Mouse (Mus musculus): ENCODE results near the gene Inpp5f. TPM values are rescaled to one million over a fixed set of nuclear protein-coding genes. Genes with fewer than 3 reads are reported as not detected.
"Not testable (repeated sequence)": the region's sequence is repeated elsewhere in the genome, so short reads cannot be mapped to it uniquely, and the experiment has no call there.

Inpp5f gene
- total RNA-seq, 2 experiments from 2014 or later, result 2.8 to 3.1 TPM

DNA sequence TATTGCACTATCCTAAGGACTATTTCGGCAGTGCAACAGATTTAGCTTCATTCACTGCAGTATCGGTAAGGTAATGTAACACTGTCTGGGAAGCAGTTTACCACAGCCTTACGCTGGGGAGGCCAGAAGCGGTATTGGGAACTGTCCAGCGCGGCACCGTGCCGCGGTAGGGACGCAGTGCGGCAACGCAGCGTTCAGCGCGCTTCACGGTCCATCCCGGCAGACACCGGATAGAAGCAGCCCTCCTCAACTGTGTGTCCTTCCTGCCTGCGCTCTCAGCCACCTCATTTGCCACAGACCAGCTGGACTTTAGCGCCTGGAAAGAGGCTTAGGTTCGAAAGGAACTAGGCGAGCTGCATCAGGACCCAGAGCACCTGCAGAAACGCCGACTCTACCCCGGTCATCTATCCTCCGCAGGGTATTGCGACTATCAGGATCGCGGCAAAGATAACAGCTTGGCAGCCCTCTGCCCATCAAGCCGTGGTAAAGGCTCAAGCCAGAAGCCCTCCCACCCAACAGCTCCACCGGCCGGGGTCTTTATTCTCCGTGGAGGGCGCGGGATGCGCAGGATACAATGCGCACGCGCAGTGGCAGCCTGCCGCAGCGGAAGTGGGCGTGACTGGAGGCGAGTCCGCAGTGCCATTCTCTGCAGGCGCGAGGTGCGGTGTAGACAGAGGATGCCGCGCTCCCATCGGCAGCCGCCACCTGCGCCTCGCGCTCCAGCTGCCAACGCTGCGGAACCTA, 76.9 kb downstream of the Inpp5f start:
- intact Hi-C loops (cut with DNase I), result loop anchor here (2.0 kb wide), 1 partner anchor 121 kb away; no protein-coding TSS in a partner anchor
- peak; percentile 70 for DNase-seq
- no peak for TF ChIP-seq CTCF (IDR thresholded peaks at IDR 0.05)
- peak overlapping the region; percentile 73 for H3K4me3 ChIP-seq
- no peak overlapping the region for H3K27ac ChIP-seq

DNA sequence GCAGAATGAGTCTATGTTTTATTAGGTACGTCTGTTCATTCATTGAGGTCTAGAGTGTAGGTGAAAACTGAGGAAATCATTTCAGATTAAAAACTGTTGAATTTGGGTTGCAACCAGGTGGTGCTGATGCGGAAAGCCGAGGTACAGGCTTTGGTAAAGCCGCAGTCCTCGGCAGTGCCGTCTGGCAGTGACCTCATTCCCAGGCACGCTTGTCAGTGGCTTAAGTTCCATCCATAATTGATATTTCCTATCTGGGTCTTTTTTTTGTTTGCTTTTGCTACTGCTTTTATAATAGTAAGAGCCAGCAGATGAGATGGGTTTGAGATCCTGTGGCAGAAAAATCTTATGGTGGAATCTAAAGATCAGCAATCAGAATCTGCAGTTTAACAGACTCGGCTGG, 78.2 kb downstream of the Inpp5f start:
- TF ChIP-seq CTCF (IDR thresholded peaks at IDR 0.05), result no peak
- no peak overlapping the region for H3K4me3 ChIP-seq
- intact Hi-C loops (cut with DNase I), result loop anchor here (2.0 kb wide), 1 partner anchor 123 kb away; no protein-coding TSS in a partner anchor
- no peak overlapping the region for H3K27ac ChIP-seq
- DNase-seq, result no peak

DNA sequence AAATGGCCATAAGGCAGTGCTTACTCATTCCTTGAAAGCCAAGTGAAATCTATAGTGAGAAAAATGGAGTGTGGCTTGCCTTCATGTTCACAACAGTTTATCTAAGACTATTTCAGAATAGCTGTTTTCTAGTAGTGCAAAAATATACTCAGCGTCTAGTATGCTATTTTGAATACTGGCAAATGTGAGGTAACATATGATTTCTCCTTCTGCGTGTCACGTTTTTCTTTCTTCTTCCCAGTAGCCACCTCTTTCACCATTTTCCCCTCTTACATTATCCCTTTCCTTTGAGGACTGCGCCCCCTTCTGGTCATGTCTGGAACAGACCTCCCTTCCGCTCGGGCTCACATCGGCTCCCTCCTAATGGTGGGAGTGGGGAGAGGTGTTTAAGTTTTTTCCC, 78.9 kb downstream of the Inpp5f start:
- TF ChIP-seq CTCF (IDR thresholded peaks at IDR 0.05), result no peak; the same call in 1 of the 2 replicates
- intact Hi-C loops (cut with DNase I), result loop anchor here (1.0 to 5.0 kb wide), 2 partner anchors 216 to 333 kb away; no protein-coding TSS in a partner anchor
- no peak overlapping the region for H3K4me3 ChIP-seq

DNA sequence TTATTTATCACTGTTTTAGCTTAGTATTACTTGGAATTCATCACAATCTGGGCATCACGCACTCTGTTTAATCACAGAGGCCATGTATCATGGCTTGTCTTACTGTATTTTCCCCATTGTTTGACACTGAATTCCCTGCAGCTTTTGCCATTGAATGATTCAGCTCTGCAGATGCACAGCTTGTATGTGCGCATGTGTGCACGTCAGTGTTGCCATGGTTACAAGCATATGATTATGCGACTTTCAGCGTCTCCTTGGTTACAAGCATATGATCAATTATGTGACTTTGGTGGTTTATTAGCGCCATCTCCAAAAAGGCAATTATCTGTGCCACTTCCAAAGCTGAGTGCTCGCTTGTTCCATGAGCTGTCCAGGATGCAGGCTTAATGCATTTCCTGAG, 79.7 kb downstream of the Inpp5f start:
- intact Hi-C loops (cut with DNase I), result loop anchor here (1.0 to 5.0 kb wide), 2 partner anchors 216 to 333 kb away; no protein-coding TSS in a partner anchor
- DNase-seq, result no peak

More for the DNA sequence above, 78.9 kb downstream of the Inpp5f start:
- H3K27ac ChIP-seq, result no peak overlapping the region
- peak; percentile 84 for DNase-seq

DNA sequence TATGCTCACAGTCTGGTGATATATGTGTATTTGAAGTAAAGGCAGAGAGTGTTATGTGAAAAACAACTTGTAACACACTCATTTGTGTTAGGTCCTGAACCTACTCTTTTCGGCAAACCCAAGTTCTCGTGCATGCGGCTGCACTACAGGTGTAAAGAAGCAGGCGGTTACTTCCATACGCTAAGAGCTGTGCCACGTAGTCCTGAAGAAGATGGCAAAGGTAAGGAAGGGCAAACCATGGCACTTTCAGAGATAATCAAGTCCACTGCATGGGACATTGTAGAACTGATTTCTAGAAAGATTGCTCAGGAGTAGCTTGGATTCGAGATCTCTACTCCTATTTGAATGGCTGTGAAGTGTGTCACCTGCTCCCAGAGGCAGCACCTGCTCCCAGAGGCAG, 81.0 kb downstream of the Inpp5f start:
- TF ChIP-seq CTCF (IDR thresholded peaks at IDR 0.05), result no peak
- Histone ChIP-seq H3K27ac (no peak overlapping the region), H3K4me3 (no peak overlapping the region)
- intact Hi-C loops (cut with DNase I), result loop anchor here (5.0 kb wide), 1 partner anchor 335 kb away; no protein-coding TSS in a partner anchor
- DNase-seq, result no peak

More for the DNA sequence above, 79.7 kb downstream of the Inpp5f start:
- Histone ChIP-seq H3K4me3 (no peak overlapping the region), H3K27ac (no peak overlapping the region)
- TF ChIP-seq CTCF (IDR thresholded peaks at IDR 0.05), result no peak

DNA sequence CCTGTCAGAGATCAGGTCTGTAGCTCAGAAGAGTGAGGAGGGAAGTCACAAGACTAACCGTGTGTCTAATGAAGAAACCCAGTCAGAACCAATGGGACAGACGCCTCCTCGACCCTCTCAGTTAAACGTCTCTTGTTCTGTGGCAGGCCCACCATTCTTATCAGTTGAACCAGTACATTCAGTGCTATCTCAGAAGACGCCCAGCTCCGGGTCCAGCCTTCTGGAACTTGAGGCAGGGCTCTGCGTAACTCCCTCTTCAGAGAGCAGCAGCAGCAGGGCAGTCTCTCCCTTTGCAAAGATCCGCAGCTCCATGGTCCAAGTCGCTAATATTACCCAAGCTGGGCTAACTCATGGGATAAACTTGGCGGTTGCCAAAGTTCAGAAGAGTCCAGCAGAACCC, 83.7 kb downstream of the Inpp5f start:
- no peak for TF ChIP-seq CTCF (IDR thresholded peaks at IDR 0.05)
- intact Hi-C loops (cut with DNase I), result loop anchor here (5.0 kb wide), 1 partner anchor 338 kb away; no protein-coding TSS in a partner anchor
- H3K27ac ChIP-seq, result no peak overlapping the region
- H3K4me3 ChIP-seq, result no peak overlapping the region
- DNase-seq, result no peak

DNA sequence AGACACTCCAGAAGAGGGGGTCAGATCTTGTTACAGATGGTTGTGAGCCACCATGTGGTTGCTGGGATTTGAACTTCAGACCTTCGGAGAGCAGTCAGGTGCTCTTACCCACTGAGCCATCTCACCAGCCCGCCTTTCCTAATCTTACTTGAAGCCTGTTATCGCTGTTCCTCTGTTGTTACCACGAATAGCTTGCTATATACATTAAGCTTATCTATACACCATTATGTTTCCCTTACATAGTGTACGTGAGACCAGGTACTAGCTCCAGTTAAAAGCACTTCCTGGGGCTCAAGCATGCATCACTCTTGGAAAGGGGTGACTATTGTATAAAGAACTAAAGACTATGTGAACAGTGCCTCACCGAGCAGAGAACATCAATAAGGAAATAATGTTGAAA, 88.8 kb downstream of the Inpp5f start:
- H3K27ac ChIP-seq; intact Hi-C loops (cut with DNase I); H3K4me3 ChIP-seq; DNase-seq: not testable (repeated sequence)

DNA sequence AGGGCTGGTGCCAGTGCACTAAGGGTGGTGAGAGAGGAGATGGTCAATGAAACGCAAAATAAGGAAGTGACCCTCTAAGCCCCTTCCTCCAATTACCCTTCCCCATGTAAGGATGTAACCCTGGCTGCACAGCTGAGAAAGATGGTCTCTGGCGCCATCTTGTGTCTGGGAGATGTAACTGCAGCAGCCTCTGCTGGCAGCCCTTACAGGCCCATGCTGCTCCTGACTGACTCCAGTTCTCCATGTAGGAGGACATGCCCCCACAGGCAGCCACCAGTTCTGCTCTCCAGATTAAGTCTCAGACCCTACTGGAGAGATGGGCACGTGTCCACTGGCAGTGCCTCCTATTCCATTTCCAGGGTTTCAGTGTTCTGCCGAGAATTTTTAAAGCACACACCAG, 94.6 kb downstream of the Inpp5f start:
- Histone ChIP-seq H3K4me3 (no peak overlapping the region), H3K27ac (no peak overlapping the region)
- DNase-seq, result peak; percentile 67
- no peak; the same call in none of the 2 replicates for TF ChIP-seq CTCF (IDR thresholded peaks at IDR 0.05)
- intact Hi-C loops (cut with DNase I), result loop anchor here (5.0 kb wide), 1 partner anchor 458 kb away; the partner anchor contains the start of gene Tgfb1i1

DNA sequence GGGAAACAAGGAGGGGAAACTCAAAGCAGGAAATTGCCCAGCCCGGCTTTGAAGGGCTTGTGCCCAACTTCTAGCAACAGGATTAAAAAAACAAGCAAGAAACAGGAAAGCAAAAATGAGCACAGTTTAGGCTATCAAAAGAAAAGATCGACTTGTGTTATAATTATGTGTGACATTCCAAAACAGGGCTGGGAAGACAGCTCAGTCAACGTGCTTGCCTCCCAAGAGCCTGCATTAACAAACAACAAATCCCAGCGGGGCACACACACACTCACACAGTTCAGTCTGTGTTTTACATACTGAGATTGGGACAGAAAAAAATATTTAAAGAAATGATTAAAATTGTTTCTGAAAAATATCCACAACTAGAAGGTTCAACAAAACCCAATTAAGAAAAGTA, 106.9 kb downstream of the Inpp5f start:
- no peak for TF ChIP-seq CTCF (IDR thresholded peaks at IDR 0.05)
- Histone ChIP-seq H3K27ac (no peak overlapping the region), H3K4me3 (no peak overlapping the region)
- no peak for DNase-seq
- intact Hi-C loops (cut with DNase I), result no loop called here

DNA sequence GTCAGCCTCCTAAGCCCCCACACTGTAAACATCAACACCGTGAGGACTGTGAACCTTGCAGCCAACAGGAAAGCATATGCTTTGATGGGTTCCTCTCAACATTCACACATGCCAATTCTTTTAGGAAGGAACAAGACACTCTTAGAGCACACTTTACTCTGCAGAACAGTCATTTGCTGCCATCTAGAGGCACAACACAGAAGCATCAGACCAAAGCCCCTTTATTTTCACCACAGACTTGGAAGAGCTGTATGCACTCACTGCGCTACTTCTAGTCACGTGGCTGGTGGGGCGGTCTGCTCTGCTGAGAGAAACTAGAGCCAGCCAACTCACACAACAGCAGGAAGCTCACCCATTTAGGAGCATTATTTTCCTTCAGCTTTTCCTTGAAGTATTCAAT, 113.6 kb downstream of the Inpp5f start:
- peak overlapping the region; percentile 19; the same call in 1 of the 2 replicates for H3K4me3 ChIP-seq
- DNase-seq, result peak; percentile 63
- H3K27ac ChIP-seq, result peak overlapping the region; percentile 54; the same call in 1 of the 2 replicates
- peak; percentile 80 for TF ChIP-seq CTCF (IDR thresholded peaks at IDR 0.05)
- intact Hi-C loops (cut with DNase I), result no loop called here

DNA sequence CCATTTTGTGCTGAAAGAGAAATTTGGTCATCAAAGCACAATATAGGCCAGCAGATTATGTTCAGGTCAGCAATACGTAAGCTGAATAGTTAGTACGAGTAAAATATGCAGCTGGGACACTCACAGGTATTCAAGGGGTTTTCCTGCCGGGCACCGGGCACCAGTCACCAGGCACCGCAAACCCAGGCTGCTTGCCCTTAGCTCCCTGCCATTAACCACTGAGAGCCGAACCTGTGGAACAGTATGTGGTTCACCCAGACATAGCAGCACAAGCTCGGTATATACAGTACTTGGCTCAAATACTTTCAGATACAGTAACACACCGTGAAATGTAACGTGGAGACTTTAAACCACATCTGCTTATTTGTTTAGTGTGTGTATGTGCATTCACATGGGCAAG, 114.1 kb downstream of the Inpp5f start:
- no peak for DNase-seq
- Histone ChIP-seq H3K27ac (peak overlapping the region; percentile 54; the same call in 1 of the 2 replicates), H3K4me3 (peak overlapping the region; percentile 19; the same call in 1 of the 2 replicates)
- TF ChIP-seq CTCF (IDR thresholded peaks at IDR 0.05), result no peak
- intact Hi-C loops (cut with DNase I), result no loop called here

DNA sequence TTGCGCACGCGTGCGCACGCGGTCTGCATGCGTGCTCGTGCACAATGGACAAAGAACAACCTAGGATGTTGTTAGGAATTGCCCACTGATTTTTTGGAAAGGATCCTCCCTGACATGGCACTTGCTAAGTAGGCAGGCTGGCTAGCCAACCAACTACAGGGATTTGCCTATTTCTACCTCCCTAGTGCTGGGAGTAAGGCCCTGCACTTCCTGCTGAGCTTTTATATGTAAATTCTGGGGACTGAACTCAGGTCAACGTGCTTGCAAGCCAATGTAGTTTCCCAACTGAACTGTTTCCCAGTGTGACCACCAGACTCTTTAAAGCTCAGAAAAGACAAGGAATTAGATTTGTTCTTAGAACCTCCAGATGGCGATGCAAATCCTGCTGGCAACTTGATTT, 115.9 kb downstream of the Inpp5f start:
- no peak overlapping the region for H3K4me3 ChIP-seq
- intact Hi-C loops (cut with DNase I), result no loop called here
- TF ChIP-seq CTCF (IDR thresholded peaks at IDR 0.05), result no peak
- DNase-seq, result no peak
- H3K27ac ChIP-seq, result no peak overlapping the region

DNA sequence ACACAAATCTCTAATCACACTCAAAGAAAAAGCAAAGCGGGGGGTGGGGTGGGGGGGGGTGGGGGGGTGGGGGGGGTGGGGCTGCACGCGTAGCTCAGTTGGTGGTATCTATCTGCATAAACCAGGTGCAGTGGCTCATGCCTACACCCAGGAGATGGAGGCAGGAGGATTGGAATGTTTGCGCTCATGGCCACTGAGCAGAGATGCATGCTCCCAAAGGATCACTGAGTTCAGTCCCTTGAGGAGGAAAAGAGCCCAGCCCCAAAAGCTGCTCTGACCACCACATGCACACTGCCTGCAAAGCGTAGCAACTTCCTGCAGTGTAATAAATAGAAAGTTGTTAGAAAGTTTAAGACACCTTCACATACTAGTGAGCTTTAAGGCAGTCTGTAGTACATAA, 116.6 kb downstream of the Inpp5f start:
- Histone ChIP-seq H3K4me3 (no peak overlapping the region), H3K27ac (no peak overlapping the region)
- TF ChIP-seq CTCF (IDR thresholded peaks at IDR 0.05), result no peak
- intact Hi-C loops (cut with DNase I), result no loop called here
- no peak for DNase-seq
